Mouse (Mus musculus) CH12.LX (cell line): ENCODE data around the gene Ccl20.

Source experiments
- BHLHE40 ChIP-seq: IDR thresholded peaks from 2 replicates; pipeline ENCODE4 v1.6.1; 2011; ENCODE audit warnings: mild to moderate bottlenecking, low read depth, low read length, improper control_type of control experiment
- CHD2 ChIP-seq: IDR thresholded peaks from 2 replicates; pipeline ENCODE4 v1.6.1; 2011; ENCODE audit warnings: low read length, improper control_type of control experiment
- CTCF ChIP-seq, 2 experiments: IDR thresholded peaks in 1 of 2; conservative IDR thresholded peaks in 1 of 2; 2 replicates each; pipeline ENCODE4 v1.5.1; 2011 to 2012; ENCODE audit warnings: low read depth in 2 of 2, low read length in 2 of 2, improper control_type of control experiment in 1 of 2, inconsistent platforms in 1 of 2, mild to moderate bottlenecking in 1 of 2, moderate library complexity in 1 of 2
- E2F4 ChIP-seq: IDR thresholded peaks from 2 replicates; pipeline ENCODE4 v1.6.1; 2011; ENCODE audit warnings: low read depth, low read length, improper control_type of control experiment; ENCODE audit not compliant: insufficient replicate concordance
- ETS1 ChIP-seq: conservative IDR thresholded peaks from 2 replicates; pipeline ENCODE4 v1.6.1; 2012; ENCODE audit warnings: low read depth, mild to moderate bottlenecking, inconsistent platforms, low read length, improper control_type of control experiment, moderate library complexity
- MAFK ChIP-seq: IDR thresholded peaks from 2 replicates; pipeline ENCODE4 v1.6.1; 2011; ENCODE audit warnings: low read length, improper control_type of control experiment; ENCODE audit not compliant: insufficient replicate concordance
- MAX ChIP-seq: IDR thresholded peaks from 2 replicates; pipeline ENCODE4 v1.6.1; 2011; ENCODE audit warnings: low read length, improper control_type of control experiment
- MXI1 ChIP-seq: IDR thresholded peaks from 2 replicates; pipeline ENCODE4 v1.6.1; 2011; ENCODE audit warnings: mild to moderate bottlenecking, low read depth, low read length, improper control_type of control experiment
- NRF1 ChIP-seq: IDR thresholded peaks from 2 replicates; pipeline ENCODE4 v1.6.1; 2014; ENCODE audit warnings: low read depth, mild to moderate bottlenecking, inconsistent platforms, low read length, improper control_type of control experiment, moderate library complexity
- POLR2A ChIP-seq: IDR thresholded peaks from 2 replicates; pipeline ENCODE4 v1.6.1; 2011; ENCODE audit warnings: low read depth, mild to moderate bottlenecking, improper control_type of control experiment, low read length
- TBP ChIP-seq: conservative IDR thresholded peaks from 2 replicates; pipeline ENCODE4 v1.6.1; 2011; ENCODE audit warnings: low read depth, low read length, improper control_type of control experiment
- ZKSCAN1 ChIP-seq: IDR thresholded peaks from 2 replicates; pipeline ENCODE4 v1.6.1; 2012; ENCODE audit warnings: low read depth, inconsistent platforms, low read length, improper control_type of control experiment, borderline replicate concordance

DNA sequence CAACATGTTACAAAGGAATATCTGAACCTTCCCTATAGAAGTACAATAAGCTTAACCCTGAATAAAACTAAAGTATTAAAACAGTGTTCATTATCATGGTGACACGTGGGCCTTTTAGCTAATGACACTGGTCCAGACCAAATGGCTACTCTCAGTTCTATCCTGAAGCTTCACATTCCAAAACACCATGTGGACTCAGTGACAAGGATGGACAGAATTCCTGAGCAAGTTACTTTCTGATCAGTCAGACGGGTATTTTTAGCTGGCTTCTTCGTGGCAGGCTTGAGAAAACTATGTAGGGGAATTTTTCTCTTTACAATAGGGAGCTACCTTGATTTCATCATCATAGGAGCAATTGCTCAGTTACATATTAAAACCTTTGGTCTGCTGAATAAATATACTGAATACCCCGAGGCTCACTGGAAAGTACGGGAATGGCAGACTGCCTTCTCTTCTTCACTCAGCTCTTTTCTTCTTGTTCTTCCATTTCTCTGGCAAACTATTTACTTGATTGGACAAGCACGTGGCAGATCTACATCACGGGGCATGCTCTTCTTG lies 16.9 kb upstream of the Ccl20 start:
- TF ChIP-seq MXI1 (no peak), E2F4 (no peak), POLR2A (no peak), CTCF (conservative IDR thresholded peaks at IDR 0.05 in 1 of 2, IDR thresholded peaks at IDR 0.05 in 1 of 2; ENCODE audit: low read depth in 2 of 2, low read length in 2 of 2) (no peak), ZKSCAN1 (no peak), CHD2 (no peak), MAFK (no peak), NRF1 (no peak), MAX (no peak), BHLHE40 (no peak), ETS1 (no peak), TBP (no peak)
